8 mouse cellular contexts compared by ENCODE assay signal in the genomic region with DNA sequence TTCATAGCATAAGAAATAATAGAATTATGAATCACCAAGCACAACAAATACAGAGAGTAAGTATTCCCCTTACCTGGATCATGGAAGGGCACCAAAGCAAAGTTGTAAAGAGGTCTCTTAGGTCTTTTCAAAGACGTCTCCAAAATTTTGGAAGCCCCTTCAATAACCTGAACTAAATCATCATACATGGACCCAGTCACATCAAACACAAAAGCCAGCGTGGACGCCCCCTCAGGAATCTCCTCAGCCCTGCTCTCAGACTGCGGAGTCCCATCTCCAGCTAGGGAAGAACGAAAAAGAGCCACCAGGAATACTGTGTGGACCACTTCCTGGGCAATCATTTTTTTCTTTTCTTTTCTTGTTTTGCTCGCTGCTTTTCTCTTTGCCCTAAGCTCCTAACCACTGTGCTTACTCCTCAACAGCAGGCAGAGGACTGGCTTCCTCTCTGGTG. TPM values are rescaled to one million over a fixed set of nuclear protein-coding genes. Genes with fewer than 3 reads are reported as not detected.
DNase-seq lines count a peak whose midpoint lies in the region; ATAC-seq and TF ChIP-seq lines count a peak whose summit lies in the region.

No protein-coding gene starts in this region.

- peak overlapping the region; percentile 43 for H3K4me3 ChIP-seq in kidney, postnatal 0 days (replicated peaks; ENCODE audit: low read depth, low read length)
- peak overlapping the region; percentile 59 for H3K4me3 ChIP-seq in embryonic facial prominence, embryonic 14.5 days (ENCODE audit: low read depth, low read length)
- peak overlapping the region; percentile 77 for H3K4me3 ChIP-seq in limb, embryonic 10.5 days
- peak overlapping the region; percentile 51 for H3K4me3 ChIP-seq in neural tube, embryonic 12.5 days

- no peak for DNase-seq in kidney, postnatal 0 days (ENCODE audit: low spot score)
- no peak for DNase-seq in kidney, postnatal 10 days
- DNase-seq in embryonic facial prominence, embryonic 14.5 days (ENCODE audit: low spot score), result no peak
- DNase-seq in limb, embryonic 10.5 days (ENCODE audit: low spot score), result no peak
- DNase-seq in adrenal gland, postnatal 14 days, result no peak
- no peak for DNase-seq in testis, postnatal 10 days (ENCODE audit: low spot score)
- DNase-seq in spleen, postnatal 4 days (ENCODE audit: low spot score in 2 of 2), result no peak

- no peak for ATAC-seq in kidney, postnatal 0 days (replicated peaks; ENCODE audit: low FRiP score, low read depth)
- ATAC-seq in embryonic facial prominence, embryonic 14.5 days (ENCODE audit: low read depth), result peak; percentile 16; the same call in 1 of the 2 replicates
- ATAC-seq in neural tube, embryonic 12.5 days (ENCODE audit: low FRiP score, low read depth), result no peak

- peak overlapping the region; percentile 69 for H3K27ac ChIP-seq in kidney, postnatal 0 days
- peak overlapping the region; percentile 88 for H3K27ac ChIP-seq in embryonic facial prominence, embryonic 14.5 days (replicated peaks; ENCODE audit: low read depth, low read length)
- peak overlapping the region; percentile 98 for H3K27ac ChIP-seq in limb, embryonic 10.5 days
- peak overlapping the region; percentile 26; the same call in 1 of the 2 replicates for H3K27ac ChIP-seq in neural tube, embryonic 12.5 days

- H3K4me2 ChIP-seq in kidney, postnatal 0 days (ENCODE audit: low read length), result peak overlapping the region; percentile 66
- H3K4me2 ChIP-seq in embryonic facial prominence, embryonic 14.5 days (ENCODE audit: low read depth, low read length), result peak overlapping the region; percentile 75
- H3K4me2 ChIP-seq in neural tube, embryonic 12.5 days (replicated peaks), result peak overlapping the region; percentile 93

- H3K4me1 ChIP-seq in kidney, postnatal 0 days (replicated peaks; ENCODE audit: insufficient read depth, low read length), result no peaks in the 10 kb centered on the region
- H3K4me1 ChIP-seq in embryonic facial prominence, embryonic 14.5 days (ENCODE audit: control insufficient read depth, insufficient read depth, low read length), result peaks cover 10% of the 10 kb centered on the region; the same call in 1 of the 2 replicates
- peaks cover 45% of the 10 kb centered on the region for H3K4me1 ChIP-seq in limb, embryonic 10.5 days
- peaks cover 21% of the 10 kb centered on the region for H3K4me1 ChIP-seq in neural tube, embryonic 12.5 days

- 2% methylated on average over 6 of the region's 6 CpGs for WGBS in kidney, postnatal 0 days
- 0% methylated on average over 6 of the region's 6 CpGs for WGBS in embryonic facial prominence, embryonic 14.5 days
- 1% methylated on average over 6 of the region's 6 CpGs for WGBS in limb, embryonic 10.5 days
- 2% methylated on average over 6 of the region's 6 CpGs for WGBS in neural tube, embryonic 12.5 days

- H3K36me3 ChIP-seq in kidney, postnatal 0 days (ENCODE audit: insufficient read depth, low read length), result no peaks in the 10 kb centered on the region
- H3K36me3 ChIP-seq in embryonic facial prominence, embryonic 14.5 days (ENCODE audit: control insufficient read depth, insufficient read depth, low read length), result no peaks in the 10 kb centered on the region
- H3K36me3 ChIP-seq in limb, embryonic 10.5 days, result 0 out of 2 replicates have a peak, but pooled peaks cover 2% of the 10 kb centered on the region
- H3K36me3 ChIP-seq in neural tube, embryonic 12.5 days, result no peaks in the 10 kb centered on the region

- TF ChIP-seq CTCF in kidney, postnatal 0 days (IDR thresholded peaks at IDR 0.05; ENCODE audit: low read depth), result no peak

- H3K9ac ChIP-seq in kidney, postnatal 0 days (ENCODE audit: low read depth, low read length), result peak overlapping the region; percentile 69
- peak overlapping the region; percentile 79 for H3K9ac ChIP-seq in embryonic facial prominence, embryonic 14.5 days (ENCODE audit: low read depth, low read length)
- H3K9ac ChIP-seq in neural tube, embryonic 12.5 days, result peak overlapping the region; percentile 63

- no peaks in the 10 kb centered on the region for H3K27me3 ChIP-seq in kidney, postnatal 0 days (ENCODE audit: insufficient read depth, low read length)
- no peaks in the 10 kb centered on the region for H3K27me3 ChIP-seq in embryonic facial prominence, embryonic 14.5 days (replicated peaks; ENCODE audit: control insufficient read depth, insufficient read depth, low read length)
- H3K27me3 ChIP-seq in limb, embryonic 10.5 days (ENCODE audit: low read depth, poor library complexity, severe bottlenecking), result no peaks in the 10 kb centered on the region
- H3K27me3 ChIP-seq in neural tube, embryonic 12.5 days (replicated peaks), result no peaks in the 10 kb centered on the region

- peaks cover 3% of the 10 kb centered on the region; the same call in 1 of the 2 replicates for H3K9me3 ChIP-seq in kidney, postnatal 0 days (replicated peaks; ENCODE audit: low read length)
- H3K9me3 ChIP-seq in embryonic facial prominence, embryonic 14.5 days (ENCODE audit: control insufficient read depth, low read length), result peaks cover 9% of the 10 kb centered on the region; the same call in 1 of the 2 replicates
- no peaks in the 10 kb centered on the region for H3K9me3 ChIP-seq in limb, embryonic 10.5 days (replicated peaks)
- H3K9me3 ChIP-seq in neural tube, embryonic 12.5 days, result 0 out of 2 replicates have a peak, but pooled peaks cover 4% of the 10 kb centered on the region

RNA-seq across cellular contexts. Expression of gene Hmcn1, which starts 0.5 kb away (rescaled TPM):
- polyA plus RNA-seq in kidney, postnatal 0 days (2015; fragmentation: Nextera tagmentation; extraction: Ambion mirVana), result 27.8 and 31.6 TPM in 2 replicates
- 30.7 and 36.5 TPM in 2 replicates for polyA plus RNA-seq in embryonic facial prominence, embryonic 14.5 days (2014; fragmentation: Nextera tagmentation; extraction: Ambion mirVana)
- 10.4 and 14.2 TPM in 2 replicates for polyA plus RNA-seq in limb, embryonic 10.5 days (2016; fragmentation: Nextera tagmentation; extraction: Ambion mirVana)
- polyA plus RNA-seq in neural tube, embryonic 12.5 days (2016; fragmentation: Nextera tagmentation; extraction: Ambion mirVana), result 8.8 and 9.1 TPM in 2 replicates
- total RNA-seq in adrenal gland, postnatal 14 days (2021), result 4.2 and 6.9 TPM in 2 replicates

Comparison
In these comparisons a context has a peak if more than half of its experiments do, and no peak if none do; other contexts are left out.
1. H3K27ac ChIP-seq: peak in every context shown above with its lines; median percentile 98 in limb, embryonic 10.5 days; 88 in embryonic facial prominence, embryonic 14.5 days; 69 in kidney, postnatal 0 days; 26 in neural tube, embryonic 12.5 days.